Mouse (Mus musculus) embryonic facial prominence, embryonic 12.5 days (tissue): Measurements from ENCODE around the gene Dcp1b. TPM values are rescaled to one million over a fixed set of nuclear protein-coding genes. Genes with fewer than 3 reads are reported as not detected.
"Not testable (repeated sequence)": the region's sequence is repeated elsewhere in the genome, so short reads cannot be mapped to it uniquely, and the experiment has no call there.

Source experiments
- ATAC-seq: fragments of 200-750 bp; cut with Nextera tagmentation; 2 replicates; pipeline ENCODE4 v1.8.0; 2017; ENCODE audit not compliant: insufficient number of reproducible peaks, insufficient read depth, low FRiP score, low TSS enrichment
- H3K27ac ChIP-seq: fragments of 300-500 bp; sonication (generic); 2 replicates; pipeline ENCODE4 v1.5.1; 2016; ENCODE audit warnings: mild to moderate bottlenecking
- H3K27me3 ChIP-seq: fragments of 300-500 bp; sonication (generic); 2 replicates; pipeline ENCODE4 v1.6.1; 2016; ENCODE audit warnings: mild to moderate bottlenecking, moderate library complexity
- H3K36me3 ChIP-seq: fragments of 300-500 bp; sonication (generic); 2 replicates; pipeline ENCODE4 v1.6.1; 2016; ENCODE audit warnings: mild to moderate bottlenecking
- H3K4me1 ChIP-seq: fragments of 300-500 bp; sonication (generic); 2 replicates; pipeline ENCODE4 v1.6.1; 2016
- H3K4me2 ChIP-seq: fragments of 300-500 bp; sonication (generic); replicated peaks from 2 replicates; pipeline ENCODE4 v1.6.1; 2016; ENCODE audit warnings: mild to moderate bottlenecking, moderate library complexity
- H3K4me3 ChIP-seq: fragments of 300-500 bp; sonication (generic); 2 replicates; pipeline ENCODE4 v1.5.1; 2016; ENCODE audit warnings: mild to moderate bottlenecking
- H3K9ac ChIP-seq: fragments of 300-500 bp; sonication (generic); 2 replicates; pipeline ENCODE4 v1.6.1; 2016; ENCODE audit warnings: mild to moderate bottlenecking, moderate library complexity
- H3K9me3 ChIP-seq: fragments of 300-500 bp; sonication (generic); 2 replicates; pipeline ENCODE4 v1.6.1; 2016; ENCODE audit warnings: mild to moderate bottlenecking, moderate library complexity
- WGBS: fragments of 180-500 bp; shearing (Covaris S2); methylation state at CpG from one replicate; pipeline ENCODE4 v1.1.7; 2016; 5-methylcytosine and 5-hydroxymethylcytosine counted together
- polyA plus RNA-seq: library from polyadenylated mRNA; unstranded; fragments of >200 nt; fragmentation: Nextera tagmentation; extraction: Ambion mirVana; gene quantifications from 2 replicates; pipeline ENCODE4 v1.2.1, GENCODE M21; 2016

The Dcp1b gene
- polyA plus RNA-seq, 1 experiment from 2014 or later = 9.7 TPM

- Histone ChIP-seq H3K4me1 (peaks cover 18% of the 10 kb centered on the region), H3K4me3 (no peak within 1 kb of the TSS), H3K27me3 (no peaks in the 10 kb centered on the region), H3K9me3 (no peaks in the 10 kb centered on the region), H3K4me2 (no peak within 1 kb of the TSS), H3K36me3 (peaks cover 16% of the 10 kb centered on the region), H3K9ac (no peak within 1 kb of the TSS), H3K27ac (no peak within 1 kb of the TSS)
- 82% methylated on average over 17 of the region's 17 CpGs for WGBS
- no peak for ATAC-seq
These were observed 21.6 kb downstream of the Dcp1b start, which contains the start of gene Cacna1c for GRCm38 (mm10) chr6:119196382-119197305. TSS of gene Cacna1c (minus strand) at chr6:119196418.

GRCm38 (mm10) chr6:119198534-119199273, 23.7 kb downstream of the Dcp1b start:
- 38% methylated on average over 15 of the region's 15 CpGs for WGBS
- no peak for ATAC-seq
- Histone ChIP-seq H3K9me3 (no peaks in the 10 kb centered on the region), H3K4me3 (no peak overlapping the region), H3K27ac (no peak overlapping the region), H3K4me2 (no peak overlapping the region), H3K9ac (no peak overlapping the region), H3K27me3 (no peaks in the 10 kb centered on the region), H3K4me1 (peaks cover 18% of the 10 kb centered on the region), H3K36me3 (peaks cover 6% of the 10 kb centered on the region; the same call in 1 of the 2 replicates)

GRCm38 (mm10) chr6:119199274-119199879, 24.3 kb downstream of the Dcp1b start:
- Histone ChIP-seq H3K9ac (no peak overlapping the region), H3K27ac (no peak overlapping the region), H3K4me3 (no peak overlapping the region), H3K9me3 (no peaks in the 10 kb centered on the region), H3K4me1 (peaks cover 13% of the 10 kb centered on the region), H3K4me2 (no peak overlapping the region), H3K36me3 (peaks cover 6% of the 10 kb centered on the region; the same call in 1 of the 2 replicates), H3K27me3 (no peaks in the 10 kb centered on the region)
- ATAC-seq = no peak
- whole genome bisulfite sequencing = 38% methylated on average over 8 of the region's 8 CpGs

- H3K27ac ChIP-seq = no peak overlapping the region
- H3K4me2 ChIP-seq = no peak overlapping the region
- peaks cover 6% of the 10 kb centered on the region; the same call in 1 of the 2 replicates for H3K36me3 ChIP-seq
- ATAC-seq = no peak
- no peak overlapping the region for H3K9ac ChIP-seq
- H3K27me3 ChIP-seq = no peaks in the 10 kb centered on the region
- no peaks in the 10 kb centered on the region for H3K9me3 ChIP-seq
- WGBS = 80% methylated on average over 5 of the region's 5 CpGs
- no peak overlapping the region for H3K4me3 ChIP-seq
- H3K4me1 ChIP-seq = peaks cover 13% of the 10 kb centered on the region
These were observed 25.3 kb downstream of the Dcp1b start for GRCm38 (mm10) chr6:119200362-119200761.

GRCm38 (mm10) chr6:119201575-119201974, 26.5 kb downstream of the Dcp1b start:
- Histone ChIP-seq H3K4me3 (no peak overlapping the region), H3K4me1 (peaks cover 13% of the 10 kb centered on the region), H3K9me3 (no peaks in the 10 kb centered on the region), H3K27me3 (no peaks in the 10 kb centered on the region), H3K4me2 (no peak overlapping the region), H3K36me3 (peaks cover 6% of the 10 kb centered on the region; the same call in 1 of the 2 replicates), H3K9ac (no peak overlapping the region), H3K27ac (no peak overlapping the region)
- ATAC-seq = no peak
- 93% methylated on average over 4 of the region's 4 CpGs for WGBS

- Histone ChIP-seq H3K27ac (no peak overlapping the region), H3K27me3 (no peaks in the 10 kb centered on the region), H3K4me3 (no peak overlapping the region), H3K36me3 (peaks cover 6% of the 10 kb centered on the region; the same call in 1 of the 2 replicates), H3K4me2 (no peak overlapping the region), H3K9ac (no peak overlapping the region), H3K9me3 (no peaks in the 10 kb centered on the region), H3K4me1 (peaks cover 3% of the 10 kb centered on the region; the same call in 1 of the 2 replicates)
- WGBS = 91% methylated on average over 7 of the region's 7 CpGs
- ATAC-seq = no peak
These were observed 29.2 kb downstream of the Dcp1b start for GRCm38 (mm10) chr6:119204286-119204685.

GRCm38 (mm10) chr6:119204915-119205314, 29.9 kb downstream of the Dcp1b start:
- no peak overlapping the region for H3K4me2 ChIP-seq
- no peaks in the 10 kb centered on the region for H3K9me3 ChIP-seq
- H3K4me3 ChIP-seq = no peak overlapping the region
- no peak overlapping the region for H3K9ac ChIP-seq
- H3K4me1 ChIP-seq = no peaks in the 10 kb centered on the region
- ATAC-seq = no peak
- H3K27ac ChIP-seq = no peak overlapping the region
- peaks cover 6% of the 10 kb centered on the region; the same call in 1 of the 2 replicates for H3K36me3 ChIP-seq
- WGBS = 75% methylated on average over 3 of the region's 3 CpGs
- H3K27me3 ChIP-seq = no peaks in the 10 kb centered on the region

- ATAC-seq, H3K4me2 ChIP-seq, H3K9me3 ChIP-seq, H3K36me3 ChIP-seq, H3K27ac ChIP-seq, H3K27me3 ChIP-seq, H3K9ac ChIP-seq, H3K4me1 ChIP-seq, H3K4me3 ChIP-seq: not testable (repeated sequence)
- 85% methylated on average over 7 of the region's 7 CpGs for WGBS
These were observed 31.0 kb downstream of the Dcp1b start for GRCm38 (mm10) chr6:119206006-119206405.

GRCm38 (mm10) chr6:119213375-119213774, 38.3 kb downstream of the Dcp1b start:
- no peak for ATAC-seq
- H3K27ac ChIP-seq = no peak overlapping the region
- H3K36me3 ChIP-seq = peaks cover 36% of the 10 kb centered on the region
- no peaks in the 10 kb centered on the region for H3K27me3 ChIP-seq
- no peaks in the 10 kb centered on the region for H3K9me3 ChIP-seq
- no peak overlapping the region for H3K4me2 ChIP-seq
- H3K4me1 ChIP-seq = no peaks in the 10 kb centered on the region
- WGBS = 87% methylated on average over 5 of the region's 5 CpGs
- no peak overlapping the region for H3K9ac ChIP-seq
- H3K4me3 ChIP-seq = no peak overlapping the region

- no peak overlapping the region for H3K4me3 ChIP-seq
- 92% methylated on average over 6 of the region's 6 CpGs for WGBS
- H3K27me3 ChIP-seq = no peaks in the 10 kb centered on the region
- H3K9ac ChIP-seq = no peak overlapping the region
- no peak overlapping the region for H3K4me2 ChIP-seq
- peaks cover 42% of the 10 kb centered on the region for H3K36me3 ChIP-seq
- H3K27ac ChIP-seq = no peak overlapping the region
- ATAC-seq = no peak
- H3K9me3 ChIP-seq = no peaks in the 10 kb centered on the region
- no peaks in the 10 kb centered on the region for H3K4me1 ChIP-seq
These were observed 39.1 kb downstream of the Dcp1b start for GRCm38 (mm10) chr6:119214190-119214589.

GRCm38 (mm10) chr6:119215040-119215613, 40.1 kb downstream of the Dcp1b start:
- peaks cover 43% of the 10 kb centered on the region for H3K36me3 ChIP-seq
- H3K27ac ChIP-seq = no peak overlapping the region
- no peak overlapping the region for H3K4me2 ChIP-seq
- 86% methylated on average over 10 of the region's 10 CpGs for WGBS
- no peaks in the 10 kb centered on the region for H3K27me3 ChIP-seq
- no peak overlapping the region for H3K4me3 ChIP-seq
- no peaks in the 10 kb centered on the region for H3K9me3 ChIP-seq
- H3K9ac ChIP-seq = no peak overlapping the region
- H3K4me1 ChIP-seq = no peaks in the 10 kb centered on the region
- ATAC-seq = no peak
